Mouse (Mus musculus) olfactory bulb, adult 2 months (tissue): ENCODE data around the gene Ctf2.

Experiments
- CTCF ChIP-seq: fragments of 200-500 bp; IDR thresholded peaks from 2 replicates; pipeline ENCODE4 v1.5.1; 2012; ENCODE audit warnings: low read depth, mild to moderate bottlenecking, low read length, moderate library complexity; ENCODE audit not compliant: insufficient read depth
- POLR2A ChIP-seq: fragments of 200-500 bp; IDR thresholded peaks from 2 replicates; pipeline ENCODE4 v1.6.1; 2012; ENCODE audit warnings: mild to moderate bottlenecking, low read depth, low read length, moderate library complexity; ENCODE audit not compliant: insufficient read depth

- TF ChIP-seq CTCF = peak; percentile 61; the same call in 1 of the 2 replicates
- no peak for TF ChIP-seq POLR2A
Measured at GRCm38 (mm10) chr7:127716992-127717391, 15.0 kb downstream of the Ctf2 start.
